Mouse (Mus musculus) E14TG2a.4 (cell line): Measurements from ENCODE around the gene Agap3.

Experiments used
- CTCF ChIP-seq: conservative IDR thresholded peaks from 2 replicates; pipeline ENCODE4 v1.5.1; 2014; ENCODE audit warnings: low read length
- NANOG ChIP-seq: IDR thresholded peaks from 2 replicates; pipeline ENCODE4 v1.6.1; 2014; ENCODE audit warnings: borderline replicate concordance, low read length, mixed read lengths
- POU5F1 ChIP-seq: IDR thresholded peaks from 2 replicates; pipeline ENCODE4 v1.6.1; 2014; ENCODE audit warnings: low read length, borderline replicate concordance

DNA sequence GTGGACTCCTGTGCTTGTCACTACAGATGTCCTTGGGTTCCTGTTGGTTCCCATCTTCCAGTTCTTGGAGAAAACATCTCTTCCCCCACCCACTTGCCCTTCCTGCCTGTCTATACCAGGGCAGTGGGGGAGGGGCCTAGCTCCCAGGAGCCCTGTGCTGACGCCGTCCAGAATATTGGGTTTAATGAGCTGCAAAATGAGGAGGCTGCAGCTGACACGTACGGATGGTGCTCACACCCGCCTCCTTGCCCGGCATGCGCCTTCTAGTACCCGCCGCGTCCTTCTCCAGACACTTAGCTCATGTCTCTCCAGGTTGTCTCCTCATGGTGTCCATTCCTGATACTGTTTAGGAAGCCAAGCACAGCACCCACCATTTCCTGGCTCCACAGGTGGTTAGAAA lies 47.1 kb downstream of the Agap3 start:
- no peak for TF ChIP-seq CTCF
- TF ChIP-seq NANOG = no peak
- TF ChIP-seq POU5F1 = no peak
